Mouse (Mus musculus) layer of hippocampus, adult 2 months (tissue): ENCODE measurements around the gene Timeless. TPM values are rescaled to one million over a fixed set of nuclear protein-coding genes. Genes with fewer than 3 reads are reported as not detected.
"Not testable (repeated sequence)": the region's sequence is repeated elsewhere in the genome, so short reads cannot be mapped to it uniquely, and the experiment has no call there.

Experiments
- DNase-seq, 2 experiments: peaks; one replicate each; pipeline ENCODE4 v3.0.0; 2022; ENCODE audit warnings: low spot score in 2 of 2
- H3K27ac ChIP-seq: fragments of 200-600 bp; 2 replicates; pipeline ENCODE4 v1.8.1; 2022
- H3K4me3 ChIP-seq: fragments of 200-600 bp; 2 replicates; pipeline ENCODE4 v1.8.1; 2022; ENCODE audit warnings: mild to moderate bottlenecking
- CTCF ChIP-seq: fragments of 200-600 bp; conservative IDR thresholded peaks from 2 replicates; pipeline ENCODE4 v1.8.1; 2022; ENCODE audit warnings: antibody characterized with exemption, mild to moderate bottlenecking, moderate library complexity
- total RNA-seq, 2 experiments: library from RNA; stranded (reverse); gene quantifications; 2 replicates each; pipeline ENCODE4 v1.2.3; 2021

The Timeless gene
- total RNA-seq, 2 experiments from 2014 or later, result 5.4 to 6.4 TPM

- no peak for DNase-seq
- no peak for TF ChIP-seq CTCF
- H3K4me3 ChIP-seq, result no peak overlapping the region
- no peak overlapping the region for H3K27ac ChIP-seq
Measured at GRCm38 (mm10) chr10:128201856-128202255, 30.0 kb upstream of the Timeless start.

GRCm38 (mm10) chr10:128204941-128205340, 26.9 kb upstream of the Timeless start:
- Histone ChIP-seq H3K27ac (no peak overlapping the region), H3K4me3 (no peak overlapping the region)
- TF ChIP-seq CTCF, result no peak
- DNase-seq, result no peak

GRCm38 (mm10) chr10:128208326-128208725, 23.5 kb upstream of the Timeless start:
- Histone ChIP-seq H3K4me3 (no peak overlapping the region), H3K27ac (no peak overlapping the region)
- DNase-seq, result no peak
- TF ChIP-seq CTCF, result no peak

GRCm38 (mm10) chr10:128209311-128210009, 22.4 kb upstream of the Timeless start:
- Histone ChIP-seq H3K4me3 (no peak overlapping the region), H3K27ac (no peak overlapping the region)
- DNase-seq, result no peak
- TF ChIP-seq CTCF, result no peak

- Histone ChIP-seq H3K27ac (no peak overlapping the region), H3K4me3 (no peak overlapping the region)
- DNase-seq, result no peak
- no peak for TF ChIP-seq CTCF
Measured at GRCm38 (mm10) chr10:128210131-128210530, 21.7 kb upstream of the Timeless start.

GRCm38 (mm10) chr10:128210954-128211353, 20.9 kb upstream of the Timeless start:
- no peak for TF ChIP-seq CTCF
- Histone ChIP-seq H3K27ac (peak overlapping the region; percentile 81; the same call in 1 of the 2 replicates), H3K4me3 (peak overlapping the region; percentile 81)
- DNase-seq, result no peak

- Histone ChIP-seq H3K27ac (peak within 1 kb of the TSS; percentile 81), H3K4me3 (peak within 1 kb of the TSS; percentile 81)
- peak; percentile 89 to 91 for DNase-seq
- peak; percentile 53 for TF ChIP-seq CTCF
Measured at GRCm38 (mm10) chr10:128211390-128212108, 20.3 kb upstream of the Timeless start, which contains the start of gene Spryd4. Spryd4 (minus strand) TSS chr10:128211807.

- peak overlapping the region; percentile 81 for H3K27ac ChIP-seq
- TF ChIP-seq CTCF, result no peak
Measured at GRCm38 (mm10) chr10:128212148-128212547, 19.7 kb upstream of the Timeless start.

GRCm38 (mm10) chr10:128212871-128213323, 19.0 kb upstream of the Timeless start:
- DNase-seq, result peak; percentile 48 to 58
- Histone ChIP-seq H3K27ac (no peak overlapping the region), H3K4me3 (peak overlapping the region; percentile 49)
- TF ChIP-seq CTCF, result peak; percentile 83

More at GRCm38 (mm10) chr10:128212148-128212547, 19.7 kb upstream of the Timeless start:
- peak overlapping the region; percentile 81 for H3K4me3 ChIP-seq
- no peak for DNase-seq

- not testable (repeated sequence) for H3K27ac ChIP-seq, H3K4me3 ChIP-seq, DNase-seq
Measured at GRCm38 (mm10) chr10:128214112-128214511, 17.8 kb upstream of the Timeless start.

- TF ChIP-seq CTCF, result no peak
- no peak for DNase-seq
- no peak overlapping the region for H3K4me3 ChIP-seq
- no peak overlapping the region for H3K27ac ChIP-seq
Measured at GRCm38 (mm10) chr10:128214981-128215380, 16.9 kb upstream of the Timeless start.

- no peak overlapping the region for H3K4me3 ChIP-seq
- H3K27ac ChIP-seq, result no peak overlapping the region
- TF ChIP-seq CTCF, result no peak
- DNase-seq, result no peak
Measured at GRCm38 (mm10) chr10:128218387-128219117, 13.3 kb upstream of the Timeless start.
